Mouse (Mus musculus) layer of hippocampus, adult 11-12 months (tissue): Measurements from ENCODE around the gene Efcab6.

Source experiments
- DNase-seq: peaks from one replicate; pipeline ENCODE4 v3.0.0; 2022; ENCODE audit warnings: low spot score

Gene Efcab6

GRCm38 (mm10) chr15:83972206-83972605 is 93.0 kb downstream of the Efcab6 start:
- DNase-seq: no peak

GRCm38 (mm10) chr15:83967802-83968201 is 97.4 kb downstream of the Efcab6 start:
- DNase-seq: no peak

GRCm38 (mm10) chr15:83965126-83965525 is 100.1 kb downstream of the Efcab6 start:
- DNase-seq: no peak

GRCm38 (mm10) chr15:83958376-83958775 is 106.8 kb downstream of the Efcab6 start:
- no peak for DNase-seq

GRCm38 (mm10) chr15:83956996-83957395 is 108.2 kb downstream of the Efcab6 start:
- DNase-seq: no peak

- DNase-seq: no peak
Observed at GRCm38 (mm10) chr15:83955948-83956707, 109.1 kb downstream of the Efcab6 start.

- no peak for DNase-seq
Observed at GRCm38 (mm10) chr15:83949729-83950491, 115.3 kb downstream of the Efcab6 start.

GRCm38 (mm10) chr15:83939703-83940102 is 125.5 kb downstream of the Efcab6 start:
- no peak for DNase-seq

GRCm38 (mm10) chr15:83938466-83938865 is 126.7 kb downstream of the Efcab6 start:
- DNase-seq: no peak

- no peak for DNase-seq
Observed at GRCm38 (mm10) chr15:83936506-83936905, 128.7 kb downstream of the Efcab6 start.

- DNase-seq: no peak
Observed at GRCm38 (mm10) chr15:83934816-83935215, 130.4 kb downstream of the Efcab6 start.

GRCm38 (mm10) chr15:83925338-83925737 is 139.8 kb downstream of the Efcab6 start:
- no peak for DNase-seq

- no peak for DNase-seq
Observed at GRCm38 (mm10) chr15:83924656-83925055, 140.5 kb downstream of the Efcab6 start.

GRCm38 (mm10) chr15:83915376-83915775 is 149.8 kb downstream of the Efcab6 start:
- no peak for DNase-seq

GRCm38 (mm10) chr15:83913028-83913714 is 152.0 kb downstream of the Efcab6 start:
- peak; percentile 28 for DNase-seq

- DNase-seq: no peak
Observed at GRCm38 (mm10) chr15:83906472-83906871, 158.7 kb downstream of the Efcab6 start.

- DNase-seq: peak; percentile 72
Observed at GRCm38 (mm10) chr15:83897286-83897685, 167.9 kb downstream of the Efcab6 start.

- DNase-seq: no peak
Observed at GRCm38 (mm10) chr15:83896011-83896410, 169.2 kb downstream of the Efcab6 start.

- DNase-seq: no peak
Observed at GRCm38 (mm10) chr15:83894261-83894660, 170.9 kb downstream of the Efcab6 start.

- DNase-seq: no peak
Observed at GRCm38 (mm10) chr15:83892871-83893270, 172.3 kb downstream of the Efcab6 start.

- peak; percentile 43 for DNase-seq
Observed at GRCm38 (mm10) chr15:83884291-83884690, 180.9 kb downstream of the Efcab6 start.

GRCm38 (mm10) chr15:83883821-83884220 is 181.4 kb downstream of the Efcab6 start:
- no peak for DNase-seq

- DNase-seq: no peak
Observed at GRCm38 (mm10) chr15:83879845-83880244, 185.3 kb downstream of the Efcab6 start.
